Mouse (Mus musculus) embryonic fibroblast, embryonic 13.5 days (primary cell): ENCODE measurements around the gene Fam53b.

Experiments used
- CTCF ChIP-seq: IDR thresholded peaks from 2 replicates; pipeline ENCODE4 v1.5.1; 2011; ENCODE audit warnings: mild to moderate bottlenecking, control low read depth, low read length, moderate library complexity, borderline replicate concordance; ENCODE audit not compliant: insufficient read depth
- POLR2A ChIP-seq: IDR thresholded peaks from 2 replicates; pipeline ENCODE4 v1.6.1; 2011; ENCODE audit warnings: low read depth, mild to moderate bottlenecking, control low read depth, low read length, moderate library complexity

DNA sequence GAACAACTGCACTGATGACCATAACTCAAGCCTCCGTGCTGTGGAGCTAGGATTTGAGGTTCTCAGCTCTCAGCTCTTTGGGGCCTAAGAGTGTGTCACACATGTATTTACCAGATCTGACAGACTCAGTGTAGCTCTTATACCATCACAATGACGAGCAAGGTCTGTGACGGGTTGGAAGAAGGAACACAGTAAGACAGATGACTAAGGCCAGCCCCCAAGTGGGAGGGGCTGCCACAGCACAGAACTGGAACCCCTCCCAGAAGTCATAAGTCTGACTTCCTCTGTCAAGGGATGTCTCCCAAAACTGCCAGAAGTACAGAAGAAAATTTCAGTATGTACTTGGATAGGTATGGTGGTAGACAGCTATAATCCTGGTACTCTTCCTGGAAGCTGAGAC is 9.7 kb downstream of the Fam53b start:
- TF ChIP-seq POLR2A (no peak), CTCF (no peak)
